Mouse (Mus musculus) brown adipose tissue, adult 24 weeks (tissue): ENCODE results near the gene Akr1c18. TPM values are rescaled to one million over a fixed set of nuclear protein-coding genes. Genes with fewer than 3 reads are reported as not detected.
"Not testable (repeated sequence)": the region's sequence is repeated elsewhere in the genome, so short reads cannot be mapped to it uniquely, and the experiment has no call there.

Experiments
- H3K27ac ChIP-seq: fragments of 200-500 bp; replicated peaks from 2 replicates; pipeline ENCODE4 v1.5.1; 2012; ENCODE audit warnings: low read depth, mild to moderate bottlenecking, low read length
- H3K4me1 ChIP-seq: fragments of 200-500 bp; 2 replicates; pipeline ENCODE4 v1.6.1; 2012; ENCODE audit warnings: low read length, mixed read lengths; ENCODE audit not compliant: control insufficient read depth, insufficient read depth, insufficient read length
- H3K4me3 ChIP-seq: fragments of 200-500 bp; 2 replicates; pipeline ENCODE4 v1.5.1; 2012; ENCODE audit warnings: low read depth, mild to moderate bottlenecking, low read length, moderate library complexity; ENCODE audit not compliant: insufficient read depth
- polyA plus RNA-seq: library from polyadenylated mRNA; stranded (reverse); fragments of >200 nt; gene quantifications from 2 replicates; pipeline ENCODE4 v1.2.4, GENCODE M21; 2012; ENCODE audit not compliant: missing spikeins, insufficient read depth, insufficient read length

The Akr1c18 gene
- 1.4 TPM in 1 of 2 replicates, not detected in the other for polyA plus RNA-seq

DNA sequence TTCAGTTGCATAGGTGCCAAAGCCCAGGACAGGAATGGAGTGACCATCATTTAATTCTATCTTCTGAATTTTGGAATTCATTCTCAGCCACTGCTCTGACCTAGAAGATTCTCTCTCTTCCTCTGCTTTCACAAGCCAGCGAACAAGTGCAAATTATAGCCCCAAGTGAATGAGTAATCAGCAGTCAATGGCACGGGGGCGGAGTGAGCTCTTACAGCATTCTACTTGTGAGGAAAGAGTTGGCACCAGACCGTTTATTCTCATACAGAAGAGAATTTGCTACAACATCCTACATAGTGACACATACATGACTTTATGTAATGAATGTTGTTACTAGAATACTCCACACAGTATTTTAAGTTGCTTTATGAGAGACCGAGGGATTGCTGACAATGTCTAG is at the start of gene Akr1c18:
Gene Akr1c18, minus strand, starts transcription at position 137 of the 400 bp plus-strand sequence.
- H3K27ac ChIP-seq = no peak within 1 kb of the TSS
- H3K4me3 ChIP-seq = no peak within 1 kb of the TSS
- no peaks in the 10 kb centered on the region for H3K4me1 ChIP-seq

GRCm38 (mm10) chr13:4192511-4192910 is 42.1 kb upstream of the Akr1c18 start:
- no peak overlapping the region for H3K4me3 ChIP-seq
- H3K27ac ChIP-seq = no peak overlapping the region
- no peaks in the 10 kb centered on the region for H3K4me1 ChIP-seq

DNA sequence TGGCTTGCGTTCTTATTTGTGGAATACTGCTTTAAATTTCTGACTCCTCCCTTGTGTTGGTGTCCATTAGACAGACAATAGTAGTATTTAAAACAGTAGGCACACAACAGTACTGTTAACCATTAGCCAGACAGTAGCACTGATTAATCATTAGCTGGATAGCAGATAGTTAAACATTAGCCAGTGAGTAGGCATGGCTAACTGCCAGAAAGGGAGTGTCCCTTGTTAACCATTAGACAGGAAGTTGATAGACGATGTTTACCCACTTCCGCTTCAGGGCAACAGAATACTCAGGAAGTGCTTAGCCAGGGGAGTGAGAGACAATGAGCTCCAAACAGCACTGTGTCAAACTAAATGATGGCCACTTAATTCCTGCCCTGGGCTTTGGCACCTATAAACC is 40.5 kb upstream of the Akr1c18 start, which contains the start of gene Akr1c13:
Gene Akr1c13, plus strand, starts transcription at position 247 of the 400 bp plus-strand sequence.
- H3K27ac ChIP-seq = no peak within 1 kb of the TSS
- no peaks in the 10 kb centered on the region for H3K4me1 ChIP-seq
- peak within 1 kb of the TSS; percentile 21 for H3K4me3 ChIP-seq

DNA sequence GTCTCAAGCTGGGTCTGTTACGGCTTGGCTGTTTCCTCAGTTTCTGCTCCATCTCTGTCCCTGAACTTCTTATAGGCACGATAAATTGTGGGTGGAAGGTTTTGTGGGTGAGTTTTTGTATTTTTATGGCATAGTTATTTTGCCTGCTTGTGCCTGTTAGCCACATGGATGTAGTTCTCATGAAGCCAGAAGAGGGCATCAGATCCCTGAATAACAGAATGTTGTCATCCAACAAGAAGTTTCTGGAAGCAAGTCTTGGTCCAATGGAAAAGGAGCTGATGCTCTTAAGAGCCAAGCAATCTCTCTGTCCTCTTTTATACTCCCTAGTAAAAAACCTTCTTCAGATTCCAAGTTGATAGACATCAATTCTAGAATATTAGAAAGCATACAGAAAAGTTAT is 37.7 kb upstream of the Akr1c18 start:
- no peaks in the 10 kb centered on the region for H3K4me1 ChIP-seq
- H3K4me3 ChIP-seq = no peak overlapping the region

DNA sequence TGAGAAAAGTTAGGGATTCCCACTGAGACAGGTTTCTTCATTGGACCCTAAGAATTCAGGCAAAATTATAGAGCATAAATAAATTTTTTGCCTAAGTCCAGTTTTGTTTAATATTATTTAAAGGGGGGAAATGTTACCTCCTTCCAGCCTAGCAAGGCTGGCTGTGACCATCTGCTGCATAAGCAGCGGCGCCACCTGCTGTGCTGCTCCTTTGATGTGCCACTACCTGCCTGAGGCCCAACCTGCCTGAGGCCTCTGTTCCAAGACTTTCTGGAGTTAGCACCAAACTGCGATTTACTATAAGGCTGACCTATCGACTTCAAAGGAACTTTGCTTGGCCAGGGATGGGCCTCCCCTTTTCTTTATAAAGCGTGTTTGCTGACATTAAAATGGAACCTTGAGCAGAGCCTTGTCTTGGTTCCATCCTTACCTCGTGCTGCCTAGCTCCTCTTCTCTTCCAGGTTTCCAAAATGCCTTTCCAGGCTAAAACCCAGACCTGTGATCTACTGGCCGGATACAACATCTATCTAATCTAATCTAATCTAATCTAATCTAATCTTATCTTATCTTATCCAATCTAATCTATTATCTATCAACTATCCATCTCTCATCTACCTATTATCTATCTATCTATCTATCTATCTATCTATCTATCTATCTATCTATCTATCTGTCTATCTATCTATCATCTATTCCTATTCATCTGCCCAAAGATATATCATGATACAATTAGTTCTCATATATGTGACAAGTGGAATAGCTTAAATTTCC is 36.4 kb upstream of the Akr1c18 start:
- H3K4me1 ChIP-seq, H3K4me3 ChIP-seq, H3K27ac ChIP-seq: not testable (repeated sequence)

More for the DNA sequence above, 37.7 kb upstream of the Akr1c18 start:
- no peak overlapping the region for H3K27ac ChIP-seq

DNA sequence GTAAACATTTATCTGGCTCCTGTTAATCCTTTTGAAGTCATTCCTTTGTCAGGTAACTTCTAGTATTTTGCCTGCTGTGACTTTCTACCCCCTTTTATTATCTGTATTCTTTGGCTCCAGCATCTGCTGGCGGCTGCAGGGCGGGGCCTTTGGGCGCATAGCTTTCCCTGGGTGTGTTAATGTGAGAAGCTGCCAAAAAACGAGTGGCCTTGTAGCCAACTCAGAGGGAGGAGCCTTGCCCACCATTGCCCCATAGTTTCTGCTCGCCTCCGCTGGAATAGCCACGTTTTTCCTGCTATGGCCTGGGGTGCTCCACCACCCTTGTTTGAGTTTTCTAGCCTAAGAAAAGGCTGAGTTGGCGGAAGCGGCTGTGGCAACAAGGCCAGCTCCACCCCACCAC is 32.7 kb upstream of the Akr1c18 start:
- Histone ChIP-seq H3K4me1 (no peaks in the 10 kb centered on the region), H3K4me3 (no peak overlapping the region), H3K27ac (no peak overlapping the region)

- H3K27ac ChIP-seq, H3K4me3 ChIP-seq, H3K4me1 ChIP-seq: not testable (repeated sequence)
Observed at GRCm38 (mm10) chr13:4181321-4181720, 30.9 kb upstream of the Akr1c18 start.

- Histone ChIP-seq H3K4me3 (no peak overlapping the region), H3K27ac (no peak overlapping the region), H3K4me1 (no peaks in the 10 kb centered on the region)
Observed at GRCm38 (mm10) chr13:4172978-4173377, 22.5 kb upstream of the Akr1c18 start.

DNA sequence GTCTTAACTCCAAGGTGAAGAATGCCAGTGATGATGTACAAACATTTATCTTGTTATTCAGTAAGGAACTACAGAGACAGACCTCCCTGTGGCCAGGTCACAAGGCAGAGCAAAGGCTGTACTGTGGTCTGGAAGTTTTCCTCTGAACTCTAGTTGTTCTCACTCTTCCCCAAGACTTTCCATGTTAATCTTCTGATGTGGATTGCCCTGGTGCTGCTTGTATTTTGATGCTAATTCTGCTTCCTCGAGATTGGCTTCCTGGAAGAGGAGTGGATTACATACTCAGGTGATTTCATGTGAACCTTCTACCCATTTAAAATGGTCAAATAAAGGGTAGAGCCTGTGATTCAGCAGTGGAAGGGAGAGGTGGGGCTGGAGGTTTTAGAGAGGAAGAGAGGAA is 17.6 kb upstream of the Akr1c18 start:
- no peaks in the 10 kb centered on the region for H3K4me1 ChIP-seq
- H3K27ac ChIP-seq = no peak overlapping the region
- no peak overlapping the region for H3K4me3 ChIP-seq

GRCm38 (mm10) chr13:4155286-4155685 is 4.8 kb upstream of the Akr1c18 start:
- H3K27ac ChIP-seq = no peak overlapping the region
- no peaks in the 10 kb centered on the region for H3K4me1 ChIP-seq
- H3K4me3 ChIP-seq = no peak overlapping the region

DNA sequence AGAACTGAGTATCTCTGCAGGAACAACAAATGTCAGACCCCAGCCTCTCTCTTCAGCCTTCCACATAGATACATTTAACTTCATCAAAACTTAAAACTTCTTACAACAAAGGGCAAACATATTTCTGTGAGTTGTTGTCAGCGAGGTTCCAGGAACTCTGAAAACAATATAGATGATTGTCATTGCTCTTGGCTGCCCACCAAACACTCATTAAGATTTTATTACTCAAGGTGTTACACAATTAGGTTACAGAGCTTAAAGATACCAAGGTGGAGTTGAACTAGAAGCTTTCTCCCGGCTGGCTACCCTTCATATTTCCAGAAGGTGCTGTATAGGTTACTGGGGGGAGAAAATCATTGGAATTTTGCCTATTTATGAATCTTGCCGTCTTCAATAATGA is 3.1 kb upstream of the Akr1c18 start:
- Histone ChIP-seq H3K27ac (no peak overlapping the region), H3K4me3 (no peak overlapping the region)

DNA sequence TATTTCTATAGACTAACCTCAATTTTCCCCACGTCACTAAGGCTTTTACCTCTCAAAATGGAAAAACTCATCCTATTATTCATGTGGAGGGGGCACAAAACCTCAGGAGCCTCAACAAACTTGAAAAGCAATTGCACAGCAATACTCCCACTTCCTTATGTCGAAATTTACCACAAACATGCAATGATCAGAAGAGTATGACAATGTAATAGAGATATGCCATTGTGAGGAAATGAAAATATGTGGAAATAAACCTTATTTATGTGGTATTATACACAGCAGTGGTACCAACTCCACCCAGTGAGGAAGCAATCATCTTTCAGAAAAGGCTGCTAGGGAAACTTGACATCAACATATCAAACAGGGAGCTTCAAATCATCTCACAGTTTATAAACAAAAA is 2.5 kb upstream of the Akr1c18 start:
- Histone ChIP-seq H3K27ac (no peak overlapping the region), H3K4me1 (no peaks in the 10 kb centered on the region)

More for the DNA sequence above, 3.1 kb upstream of the Akr1c18 start:
- H3K4me1 ChIP-seq = no peaks in the 10 kb centered on the region

GRCm38 (mm10) chr13:4144261-4144660 is 6.2 kb downstream of the Akr1c18 start:
- Histone ChIP-seq H3K4me3 (no peak overlapping the region), H3K4me1 (no peaks in the 10 kb centered on the region), H3K27ac (no peak overlapping the region)

More for the DNA sequence above, 2.5 kb upstream of the Akr1c18 start:
- no peak overlapping the region for H3K4me3 ChIP-seq

GRCm38 (mm10) chr13:4133070-4133469 is 17.4 kb downstream of the Akr1c18 start:
- H3K27ac ChIP-seq = no peak overlapping the region
- no peaks in the 10 kb centered on the region for H3K4me1 ChIP-seq
- H3K4me3 ChIP-seq = no peak overlapping the region

- H3K27ac ChIP-seq = no peak overlapping the region
- H3K4me3 ChIP-seq = no peak overlapping the region
Observed at GRCm38 (mm10) chr13:4131721-4132120, 18.7 kb downstream of the Akr1c18 start.

DNA sequence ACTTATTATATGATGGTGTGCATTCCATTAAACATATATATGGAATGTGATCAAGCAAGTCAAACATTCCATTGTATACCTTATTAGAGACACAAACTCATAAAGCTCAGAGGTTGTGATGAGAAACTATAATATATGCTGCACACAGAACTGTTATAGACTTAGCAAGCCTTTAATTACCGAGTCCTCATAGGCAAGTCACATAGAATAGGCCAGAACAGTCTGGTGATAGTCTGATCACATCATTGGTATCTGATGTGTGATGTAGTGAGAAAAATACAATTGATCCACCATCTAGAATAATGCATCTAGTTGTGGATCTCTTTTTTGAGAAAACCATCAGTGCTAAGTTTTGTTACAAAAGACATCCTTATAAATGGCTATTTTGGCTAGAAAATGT is 19.1 kb downstream of the Akr1c18 start:
- Histone ChIP-seq H3K27ac (no peak overlapping the region), H3K4me1 (no peaks in the 10 kb centered on the region), H3K4me3 (no peak overlapping the region)

More at GRCm38 (mm10) chr13:4131721-4132120, 18.7 kb downstream of the Akr1c18 start:
- H3K4me1 ChIP-seq = no peaks in the 10 kb centered on the region
